Mouse (Mus musculus): ENCODE measurements at regions not wholly inside any gene's neighbourhood (a gene's known extent, or its start where the extent isn't known, plus 50 kb on each side); places are given as distances from the start of the nearest gene placed in this dataset.

DNA sequence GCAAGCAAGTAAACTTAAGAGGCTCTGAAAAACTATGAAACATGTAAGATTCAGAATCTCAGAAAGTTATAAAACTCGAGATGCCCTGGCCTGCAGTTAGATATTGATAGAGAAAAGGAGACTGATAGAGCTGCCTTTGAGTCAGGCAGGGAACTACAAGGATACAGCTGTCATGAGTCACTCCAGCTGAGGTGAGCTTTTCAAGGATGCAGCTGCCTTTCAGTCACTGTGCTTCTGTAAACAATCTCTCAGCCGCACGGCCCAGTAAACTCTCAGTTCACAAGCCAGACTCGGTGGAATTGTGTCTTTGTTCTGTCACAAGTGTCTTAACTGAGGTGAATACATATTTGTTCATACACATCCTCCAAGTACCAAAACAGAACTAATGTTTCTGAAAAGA is 334.9 kb upstream of the Rsrc1 start:
- peaks cover 6% of the 10 kb centered on the region; the same call in 1 of the 2 replicates for H3K27me3 ChIP-seq (ENCODE audit: insufficient read depth, low read length)
- H3K9me3 ChIP-seq (ENCODE audit: low read length) = no peaks in the 10 kb centered on the region
- no peaks in the 10 kb centered on the region for H3K36me3 ChIP-seq (ENCODE audit: insufficient read depth, low read length)
- TF ChIP-seq CTCF (conservative IDR thresholded peaks at IDR 0.05; ENCODE audit: low read length) (no peak), NANOG (IDR thresholded peaks at IDR 0.05; ENCODE audit: borderline replicate concordance, low read length) (no peak), POU5F1 (IDR thresholded peaks at IDR 0.05; ENCODE audit: borderline replicate concordance, low read length) (no peak)
- H3K4me1 ChIP-seq (replicated peaks; ENCODE audit: low read depth, low read length) = peaks cover 7% of the 10 kb centered on the region; the same call in 1 of the 2 replicates
- no peak overlapping the region for H3K4me3 ChIP-seq (replicated peaks; ENCODE audit: low read length)

DNA sequence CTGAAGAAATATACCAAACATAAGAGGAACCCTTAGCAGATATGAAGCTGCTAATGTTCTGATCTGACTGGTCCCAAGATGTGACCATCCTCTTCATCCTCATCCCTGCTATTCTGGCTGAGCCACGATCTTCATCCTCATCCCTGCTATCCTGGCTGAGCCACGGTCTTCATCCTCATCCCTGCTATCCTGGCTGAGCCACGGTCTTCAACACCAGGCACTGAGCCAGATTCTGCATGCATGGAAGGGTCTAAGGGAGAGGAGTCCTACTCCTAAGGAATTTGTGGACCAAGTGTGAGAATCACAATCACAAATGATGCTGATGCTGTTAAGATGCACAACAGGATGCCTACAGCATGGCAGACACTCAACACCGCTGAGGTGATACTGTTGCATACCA is 331.9 kb upstream of the Rsrc1 start:
- Histone ChIP-seq H3K36me3 (ENCODE audit: insufficient read depth, low read length) (no peaks in the 10 kb centered on the region), H3K27me3 (ENCODE audit: insufficient read depth, low read length) (peaks cover 6% of the 10 kb centered on the region; the same call in 1 of the 2 replicates), H3K9me3 (ENCODE audit: low read length) (no peaks in the 10 kb centered on the region), H3K4me1 (replicated peaks; ENCODE audit: low read depth, low read length) (peaks cover 7% of the 10 kb centered on the region; the same call in 1 of the 2 replicates), H3K4me3 (replicated peaks; ENCODE audit: low read length) (no peak overlapping the region)
- TF ChIP-seq POU5F1 (IDR thresholded peaks at IDR 0.05; ENCODE audit: borderline replicate concordance, low read length) (no peak), CTCF (conservative IDR thresholded peaks at IDR 0.05; ENCODE audit: low read length) (no peak), NANOG (IDR thresholded peaks at IDR 0.05; ENCODE audit: borderline replicate concordance, low read length) (no peak)

- peaks cover 7% of the 10 kb centered on the region; the same call in 1 of the 2 replicates for H3K4me1 ChIP-seq (replicated peaks; ENCODE audit: low read depth, low read length)
- peaks cover 6% of the 10 kb centered on the region; the same call in 1 of the 2 replicates for H3K27me3 ChIP-seq (ENCODE audit: insufficient read depth, low read length)
- H3K4me3 ChIP-seq (replicated peaks; ENCODE audit: low read length) = peak overlapping the region; percentile 41
- H3K9me3 ChIP-seq (ENCODE audit: low read length) = no peaks in the 10 kb centered on the region
- no peak for TF ChIP-seq POU5F1 (IDR thresholded peaks at IDR 0.05; ENCODE audit: borderline replicate concordance, low read length)
- TF ChIP-seq NANOG (IDR thresholded peaks at IDR 0.05; ENCODE audit: borderline replicate concordance, low read length) = no peak
- no peak for TF ChIP-seq CTCF (conservative IDR thresholded peaks at IDR 0.05; ENCODE audit: low read length)
- H3K36me3 ChIP-seq (ENCODE audit: insufficient read depth, low read length) = no peaks in the 10 kb centered on the region
These were observed 331.0 kb upstream of the Rsrc1 start for GRCm38 (mm10) chr3:66650076-66650748.

DNA sequence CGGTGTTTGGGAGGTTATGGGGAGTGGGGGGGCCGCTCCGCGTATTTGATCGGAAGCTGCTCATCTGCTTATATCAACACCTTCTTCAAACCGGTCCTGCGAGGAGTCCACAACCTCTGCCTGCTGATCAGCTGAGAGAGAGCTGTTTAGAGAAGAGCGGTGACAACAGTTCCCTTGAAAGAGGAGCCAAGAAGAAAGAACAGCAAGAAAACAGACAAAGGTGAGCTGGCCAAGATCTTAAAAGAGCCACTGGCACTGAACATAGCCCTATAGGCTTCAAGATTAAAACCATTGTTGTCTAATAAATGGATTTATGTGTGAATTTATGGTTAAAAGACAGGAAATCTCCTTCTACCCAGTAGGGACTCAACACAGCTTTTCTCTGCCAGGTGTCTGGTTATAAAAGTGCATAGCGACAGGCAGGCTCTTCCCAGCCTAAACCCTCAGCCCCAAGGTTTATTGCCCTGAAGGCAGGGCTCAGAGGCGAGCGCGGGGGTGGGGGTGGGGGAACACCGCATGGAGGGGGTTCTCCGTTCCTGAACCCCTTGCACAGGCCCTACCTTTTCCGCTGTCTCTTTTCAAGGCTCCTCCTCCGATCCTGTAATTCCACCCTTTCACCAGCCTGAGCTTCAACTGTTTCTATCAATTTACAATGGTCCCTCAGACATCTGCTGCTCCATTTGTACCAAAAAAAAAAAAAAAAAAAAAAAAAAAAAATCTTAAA is 330.3 kb upstream of the Rsrc1 start:
- Histone ChIP-seq H3K36me3 (ENCODE audit: insufficient read depth, low read length) (no peaks in the 10 kb centered on the region), H3K4me1 (replicated peaks; ENCODE audit: low read depth, low read length) (peaks cover 7% of the 10 kb centered on the region; the same call in 1 of the 2 replicates), H3K4me3 (replicated peaks; ENCODE audit: low read length) (peak overlapping the region; percentile 41), H3K9me3 (ENCODE audit: low read length) (no peaks in the 10 kb centered on the region), H3K27me3 (ENCODE audit: insufficient read depth, low read length) (peaks cover 6% of the 10 kb centered on the region; the same call in 1 of the 2 replicates)
- TF ChIP-seq POU5F1 (IDR thresholded peaks at IDR 0.05; ENCODE audit: borderline replicate concordance, low read length) (no peak), CTCF (conservative IDR thresholded peaks at IDR 0.05; ENCODE audit: low read length) (no peak), NANOG (IDR thresholded peaks at IDR 0.05; ENCODE audit: borderline replicate concordance, low read length) (no peak)

- no peaks in the 10 kb centered on the region for H3K9me3 ChIP-seq (ENCODE audit: low read length)
- H3K36me3 ChIP-seq (ENCODE audit: insufficient read depth, low read length) = no peaks in the 10 kb centered on the region
- peaks cover 6% of the 10 kb centered on the region; the same call in 1 of the 2 replicates for H3K27me3 ChIP-seq (ENCODE audit: insufficient read depth, low read length)
- TF ChIP-seq NANOG (IDR thresholded peaks at IDR 0.05; ENCODE audit: borderline replicate concordance, low read length) (no peak), CTCF (conservative IDR thresholded peaks at IDR 0.05; ENCODE audit: low read length) (no peak), POU5F1 (IDR thresholded peaks at IDR 0.05; ENCODE audit: borderline replicate concordance, low read length) (no peak)
- H3K4me1 ChIP-seq (replicated peaks; ENCODE audit: low read depth, low read length) = peaks cover 7% of the 10 kb centered on the region; the same call in 1 of the 2 replicates
- no peak overlapping the region for H3K4me3 ChIP-seq (replicated peaks; ENCODE audit: low read length)
These were observed 328.9 kb upstream of the Rsrc1 start for GRCm38 (mm10) chr3:66652139-66652846.

DNA sequence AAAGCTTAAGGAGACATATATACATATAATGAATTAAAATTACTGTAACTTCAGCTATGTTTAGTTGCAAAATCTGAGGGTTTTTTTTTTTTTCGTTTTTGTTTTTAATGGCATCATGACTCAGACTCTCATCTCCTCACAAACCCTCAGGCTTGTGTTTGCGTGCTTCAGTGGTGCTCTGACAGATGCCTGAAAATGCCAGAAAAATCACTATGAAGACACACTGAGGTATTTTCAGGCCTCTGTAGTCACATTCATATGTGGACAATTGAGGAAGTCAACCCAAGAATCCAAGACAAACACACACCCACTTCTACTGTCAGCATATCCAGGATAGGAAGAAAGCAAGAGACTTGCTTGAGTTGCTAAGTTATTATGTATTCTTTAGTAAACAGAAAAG is 327.2 kb upstream of the Rsrc1 start:
- Histone ChIP-seq H3K36me3 (ENCODE audit: insufficient read depth, low read length) (no peaks in the 10 kb centered on the region), H3K4me3 (replicated peaks; ENCODE audit: low read length) (no peak overlapping the region), H3K27me3 (ENCODE audit: insufficient read depth, low read length) (peaks cover 6% of the 10 kb centered on the region; the same call in 1 of the 2 replicates)

GRCm38 (mm10) chr3:66654860-66655259 is 326.3 kb upstream of the Rsrc1 start:
- no peaks in the 10 kb centered on the region for H3K9me3 ChIP-seq (ENCODE audit: low read length)
- TF ChIP-seq CTCF (conservative IDR thresholded peaks at IDR 0.05; ENCODE audit: low read length) (no peak), POU5F1 (IDR thresholded peaks at IDR 0.05; ENCODE audit: borderline replicate concordance, low read length) (no peak), NANOG (IDR thresholded peaks at IDR 0.05; ENCODE audit: borderline replicate concordance, low read length) (no peak)
- no peak overlapping the region for H3K4me3 ChIP-seq (replicated peaks; ENCODE audit: low read length)
- peaks cover 6% of the 10 kb centered on the region; the same call in 1 of the 2 replicates for H3K27me3 ChIP-seq (ENCODE audit: insufficient read depth, low read length)
- no peaks in the 10 kb centered on the region for H3K36me3 ChIP-seq (ENCODE audit: insufficient read depth, low read length)
- H3K4me1 ChIP-seq (replicated peaks; ENCODE audit: low read depth, low read length) = peaks cover 7% of the 10 kb centered on the region; the same call in 1 of the 2 replicates

More for the DNA sequence above, 327.2 kb upstream of the Rsrc1 start:
- TF ChIP-seq NANOG (IDR thresholded peaks at IDR 0.05; ENCODE audit: borderline replicate concordance, low read length) (no peak), POU5F1 (IDR thresholded peaks at IDR 0.05; ENCODE audit: borderline replicate concordance, low read length) (no peak), CTCF (conservative IDR thresholded peaks at IDR 0.05; ENCODE audit: low read length) (no peak)
- peaks cover 7% of the 10 kb centered on the region; the same call in 1 of the 2 replicates for H3K4me1 ChIP-seq (replicated peaks; ENCODE audit: low read depth, low read length)
- no peaks in the 10 kb centered on the region for H3K9me3 ChIP-seq (ENCODE audit: low read length)

DNA sequence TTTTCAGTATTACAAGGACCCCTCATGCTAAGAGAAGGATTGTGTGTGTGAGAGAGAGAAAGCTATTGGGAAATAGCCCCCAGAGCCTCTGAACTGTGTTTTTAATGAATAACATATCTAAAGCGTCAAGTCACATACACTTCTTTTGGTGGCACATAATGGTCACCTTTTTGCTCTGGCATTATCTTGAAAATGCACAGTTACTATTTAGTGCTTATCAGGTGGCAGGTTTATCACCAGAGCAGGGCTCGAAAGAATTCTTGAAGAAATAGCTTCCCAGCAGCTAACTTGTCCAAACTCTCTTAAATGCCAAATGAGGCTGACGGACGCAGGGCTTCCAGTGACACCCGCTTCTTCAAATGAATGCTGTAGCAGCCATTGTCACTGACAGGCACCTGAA is 324.7 kb upstream of the Rsrc1 start:
- no peaks in the 10 kb centered on the region for H3K9me3 ChIP-seq (ENCODE audit: low read length)
- H3K4me3 ChIP-seq (replicated peaks; ENCODE audit: low read length) = no peak overlapping the region
- H3K27me3 ChIP-seq (ENCODE audit: insufficient read depth, low read length) = no peaks in the 10 kb centered on the region
- TF ChIP-seq NANOG (IDR thresholded peaks at IDR 0.05; ENCODE audit: borderline replicate concordance, low read length) (no peak), CTCF (conservative IDR thresholded peaks at IDR 0.05; ENCODE audit: low read length) (no peak)
- no peaks in the 10 kb centered on the region for H3K36me3 ChIP-seq (ENCODE audit: insufficient read depth, low read length)
- H3K4me1 ChIP-seq (replicated peaks; ENCODE audit: low read depth, low read length) = no peaks in the 10 kb centered on the region
